Mouse (Mus musculus) E14TG2a.4 (cell line): ENCODE data around the gene Ube2g1.
"Not testable (repeated sequence)": the region's sequence is repeated elsewhere in the genome, so short reads cannot be mapped to it uniquely, and the experiment has no call there.

Experiments used
- H3K27me3 ChIP-seq: 2 replicates; pipeline ENCODE4 v1.6.1; 2014; ENCODE audit warnings: low read length, control low read depth; ENCODE audit not compliant: insufficient read depth
- H3K36me3 ChIP-seq: 2 replicates; pipeline ENCODE4 v1.6.1; 2014; ENCODE audit warnings: low read length, control low read depth; ENCODE audit not compliant: insufficient read depth
- H3K4me1 ChIP-seq: replicated peaks from 2 replicates; pipeline ENCODE4 v1.6.1; 2014; ENCODE audit warnings: low read depth, low read length, control low read depth
- H3K4me3 ChIP-seq: replicated peaks from 2 replicates; pipeline ENCODE4 v1.5.1; 2014; ENCODE audit warnings: mild to moderate bottlenecking, low read length
- H3K9me3 ChIP-seq: 2 replicates; pipeline ENCODE4 v1.6.1; 2014; ENCODE audit warnings: low read length, control low read depth
- CTCF ChIP-seq: conservative IDR thresholded peaks from 2 replicates; pipeline ENCODE4 v1.5.1; 2014; ENCODE audit warnings: low read length
- NANOG ChIP-seq: IDR thresholded peaks from 2 replicates; pipeline ENCODE4 v1.6.1; 2014; ENCODE audit warnings: borderline replicate concordance, low read length, mixed read lengths
- POU5F1 ChIP-seq: IDR thresholded peaks from 2 replicates; pipeline ENCODE4 v1.6.1; 2014; ENCODE audit warnings: low read length, borderline replicate concordance

The Ube2g1 gene

DNA sequence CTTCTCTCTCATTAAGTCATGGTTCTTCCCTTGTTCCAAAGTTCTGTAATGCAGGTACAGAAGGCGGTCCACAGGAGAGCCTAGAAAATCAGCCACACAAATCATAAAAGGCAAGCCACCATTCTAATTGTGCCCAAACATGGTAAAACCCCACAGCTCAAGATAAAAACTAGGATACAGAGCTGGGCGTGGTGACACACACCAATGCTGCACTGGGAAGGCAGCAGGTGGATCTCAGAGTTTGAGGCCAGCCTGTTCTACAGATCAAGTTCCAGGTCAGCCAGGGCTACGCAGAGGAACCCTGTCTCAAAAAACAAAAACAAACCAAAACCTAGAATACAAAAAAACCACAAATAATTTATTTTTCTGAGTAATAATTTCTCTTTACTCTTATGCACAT, 20.5 kb upstream of the Ube2g1 start:
- Histone ChIP-seq H3K27me3 (no peaks in the 10 kb centered on the region), H3K9me3 (no peaks in the 10 kb centered on the region), H3K4me1 (peaks cover 42% of the 10 kb centered on the region), H3K36me3 (no peaks in the 10 kb centered on the region), H3K4me3 (peak overlapping the region; percentile 63)
- TF ChIP-seq CTCF (no peak), POU5F1 (no peak), NANOG (no peak)

DNA sequence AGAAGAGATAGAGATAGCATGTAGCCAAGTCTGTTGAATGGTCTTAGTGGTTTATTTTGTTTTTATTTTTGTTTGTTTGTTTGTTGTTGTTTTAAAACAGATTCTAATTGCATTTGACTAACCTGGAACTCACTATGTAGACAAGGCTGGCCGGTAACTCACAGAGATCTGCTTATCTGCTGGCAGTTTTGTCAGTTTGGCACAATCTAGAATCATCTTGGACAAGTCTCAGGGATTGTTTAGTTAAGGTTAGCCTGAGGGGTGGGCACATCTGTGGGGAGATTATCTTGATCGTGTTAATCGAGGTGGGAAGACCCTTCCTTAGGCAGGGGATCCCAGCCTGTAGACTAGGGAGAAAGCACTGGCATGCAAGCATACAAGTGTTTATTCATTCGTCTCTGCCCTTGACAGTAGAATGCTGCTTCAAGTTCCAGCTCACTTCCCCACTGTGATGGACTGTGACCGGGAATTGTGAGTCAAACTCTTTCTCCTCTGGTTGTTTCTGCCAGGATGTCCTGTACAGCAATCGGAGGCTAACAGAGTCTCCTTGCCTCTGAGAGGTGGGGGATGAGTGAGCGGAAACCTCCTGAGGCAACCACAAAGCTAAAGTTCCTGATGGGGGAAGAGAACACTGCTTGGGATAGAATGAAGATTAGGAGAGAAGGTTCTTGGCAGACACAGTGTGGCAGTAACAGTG, 19.4 kb upstream of the Ube2g1 start:
- no peak for TF ChIP-seq CTCF
- TF ChIP-seq NANOG, result no peak
- TF ChIP-seq POU5F1, result no peak
- no peaks in the 10 kb centered on the region for H3K9me3 ChIP-seq

DNA sequence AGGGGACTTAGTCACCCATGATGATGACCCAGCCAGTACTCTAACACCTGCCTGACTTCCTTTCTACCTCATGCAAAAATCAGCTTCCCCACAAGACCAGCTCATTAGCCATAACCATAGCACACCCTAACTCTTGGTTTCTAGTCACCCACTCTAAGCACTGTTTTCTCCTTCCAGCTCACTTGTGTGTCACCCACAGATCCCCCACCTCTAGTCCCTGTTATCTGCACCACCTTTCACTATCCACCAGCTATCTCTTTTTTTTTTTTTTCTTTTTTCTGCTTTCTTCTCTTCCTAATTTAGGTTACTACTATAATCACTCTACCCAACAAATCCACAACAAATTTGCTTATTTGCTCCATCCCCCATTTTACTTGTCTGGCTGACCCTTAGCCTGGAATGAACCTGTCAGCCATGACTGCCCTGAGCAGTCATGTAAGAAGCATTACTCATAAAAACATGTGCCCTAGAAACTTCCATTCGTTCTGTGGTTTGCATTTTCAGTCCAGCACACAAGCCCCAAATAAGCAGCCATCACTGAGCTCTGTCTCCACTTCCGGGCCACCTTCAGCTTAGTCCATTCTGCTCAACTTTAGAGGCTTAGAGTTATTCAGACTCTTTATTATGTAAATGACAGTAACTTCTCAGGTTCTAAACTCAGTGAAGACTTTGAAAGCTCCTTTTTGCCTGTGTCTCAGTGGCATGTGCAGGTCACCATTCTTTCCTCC, 11.9 kb upstream of the Ube2g1 start:
- TF ChIP-seq NANOG (no peak), POU5F1 (no peak), CTCF (no peak)
- Histone ChIP-seq H3K36me3 (no peaks in the 10 kb centered on the region), H3K27me3 (no peaks in the 10 kb centered on the region), H3K9me3 (no peaks in the 10 kb centered on the region), H3K4me1 (peaks cover 33% of the 10 kb centered on the region), H3K4me3 (no peak overlapping the region)

More for the DNA sequence above, 19.4 kb upstream of the Ube2g1 start:
- Histone ChIP-seq H3K36me3 (no peaks in the 10 kb centered on the region), H3K27me3 (no peaks in the 10 kb centered on the region), H3K4me3 (no peak overlapping the region), H3K4me1 (peaks cover 32% of the 10 kb centered on the region)

DNA sequence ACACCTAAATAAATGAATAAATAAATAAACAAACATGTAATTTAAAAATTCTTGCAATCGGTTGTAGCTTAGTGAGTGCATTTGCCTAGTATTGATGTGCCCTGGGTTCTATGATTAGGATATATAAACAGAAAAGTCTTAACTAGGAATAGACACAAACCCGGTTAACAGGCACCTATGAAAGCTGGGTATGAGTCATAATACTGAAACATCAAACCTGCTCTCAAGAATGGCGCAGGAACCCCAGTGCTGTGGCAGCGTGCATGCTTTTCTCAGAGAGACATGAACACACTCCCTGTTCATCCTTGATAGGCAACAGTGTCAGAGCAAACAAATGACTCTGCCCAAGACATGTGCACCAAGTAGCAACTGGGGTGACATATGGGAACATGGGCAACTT, 9.3 kb upstream of the Ube2g1 start:
- no peaks in the 10 kb centered on the region for H3K36me3 ChIP-seq
- no peaks in the 10 kb centered on the region for H3K27me3 ChIP-seq
- TF ChIP-seq NANOG, result no peak
- TF ChIP-seq CTCF, result no peak
- TF ChIP-seq POU5F1, result no peak
- H3K9me3 ChIP-seq, result no peaks in the 10 kb centered on the region
- no peak overlapping the region for H3K4me3 ChIP-seq
- peaks cover 33% of the 10 kb centered on the region for H3K4me1 ChIP-seq

DNA sequence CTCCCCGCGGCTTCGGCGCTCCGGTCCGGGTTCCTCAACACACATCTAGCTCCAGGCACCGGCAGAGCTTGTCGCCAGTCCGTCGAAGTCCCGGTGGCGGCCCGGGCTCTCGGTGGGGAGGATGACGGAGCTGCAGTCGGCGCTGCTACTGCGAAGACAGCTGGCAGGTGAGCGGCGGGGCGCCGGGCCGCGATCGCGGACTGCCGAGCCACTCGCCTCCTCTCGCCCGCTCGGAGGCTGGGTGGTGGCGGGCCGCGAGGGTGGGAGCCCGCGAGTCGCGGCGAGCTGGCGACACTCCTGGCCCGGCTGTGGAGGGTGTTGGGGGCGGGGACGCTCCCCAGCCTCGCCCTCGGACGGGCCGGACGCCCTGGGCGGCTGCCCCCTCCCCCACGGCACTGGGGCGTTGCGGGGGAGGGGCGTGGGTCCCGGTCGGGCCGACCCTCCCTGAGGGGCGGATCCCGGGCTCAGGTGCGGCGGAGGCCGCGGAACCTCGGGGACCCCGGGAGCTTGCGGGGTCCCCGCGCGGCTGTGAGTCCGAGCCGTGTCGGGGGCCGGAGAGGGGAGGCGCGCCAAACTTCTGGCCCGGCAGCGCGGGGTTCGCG, 487 bp downstream of the Ube2g1 start:
- H3K27me3 ChIP-seq, result no peaks in the 10 kb centered on the region
- H3K4me3 ChIP-seq, result peak overlapping the region; percentile 99
- no peak for TF ChIP-seq NANOG
- no peak for TF ChIP-seq CTCF
- no peak for TF ChIP-seq POU5F1

DNA sequence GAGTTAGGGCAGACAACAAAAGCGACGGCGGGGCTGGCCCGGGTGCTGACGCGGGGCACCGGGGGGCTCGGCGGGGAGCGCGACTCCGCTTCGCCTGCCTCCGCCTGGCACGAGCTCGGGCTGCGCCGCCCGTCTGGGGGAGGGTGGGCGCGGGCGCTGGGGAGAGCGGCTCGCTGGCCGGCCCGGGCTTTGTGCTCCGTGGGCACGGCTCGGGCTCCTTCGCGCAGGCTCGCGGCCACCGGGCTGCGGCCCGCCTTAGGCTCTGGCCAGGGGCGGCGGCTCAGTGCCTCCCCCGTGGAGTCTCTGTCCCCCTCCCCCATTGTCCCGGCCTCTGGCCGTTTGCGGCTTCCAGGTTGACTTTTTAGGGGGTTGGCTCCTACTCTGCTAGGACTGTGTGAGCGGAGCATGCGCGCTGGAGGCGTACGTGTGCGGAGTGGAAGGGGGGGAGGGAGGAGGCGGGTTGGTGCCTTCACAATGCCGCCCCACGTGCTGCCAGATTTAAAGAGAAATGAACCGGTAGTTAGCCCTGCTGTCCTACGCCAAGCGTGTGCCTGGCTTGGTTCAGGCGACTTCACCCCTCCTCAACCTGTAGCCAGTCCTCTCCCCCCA, 1.1 kb downstream of the Ube2g1 start:
- Histone ChIP-seq H3K9me3 (no peaks in the 10 kb centered on the region), H3K27me3 (no peaks in the 10 kb centered on the region), H3K4me3 (peak overlapping the region; percentile 99), H3K4me1 (peaks cover 46% of the 10 kb centered on the region), H3K36me3 (no peaks in the 10 kb centered on the region)
- TF ChIP-seq POU5F1 (no peak), CTCF (no peak), NANOG (no peak)

More for the DNA sequence above, 487 bp downstream of the Ube2g1 start:
- H3K36me3 ChIP-seq, result no peaks in the 10 kb centered on the region
- no peaks in the 10 kb centered on the region for H3K9me3 ChIP-seq
- peaks cover 40% of the 10 kb centered on the region for H3K4me1 ChIP-seq

DNA sequence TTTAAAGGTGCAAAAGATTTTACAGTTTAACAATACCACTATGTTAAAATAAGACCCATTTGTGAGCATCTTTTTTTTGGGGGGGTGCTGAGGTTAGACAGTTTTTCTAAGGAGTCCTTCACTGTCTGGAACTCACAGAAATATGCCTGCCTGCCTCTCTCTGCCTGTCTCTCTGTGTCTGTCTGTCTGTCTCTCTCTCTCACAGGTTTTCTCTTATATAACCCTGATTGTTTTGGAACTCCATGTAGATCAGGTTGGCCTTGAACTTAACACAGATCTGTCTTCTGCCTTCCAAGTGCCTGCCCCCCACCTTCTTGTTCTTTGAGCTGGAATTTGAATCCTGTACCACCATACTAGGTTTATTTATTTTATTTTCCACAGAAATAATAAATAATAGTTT, 2.2 kb downstream of the Ube2g1 start:
- Histone ChIP-seq H3K36me3 (no peaks in the 10 kb centered on the region), H3K27me3 (no peaks in the 10 kb centered on the region), H3K9me3 (no peaks in the 10 kb centered on the region), H3K4me3 (peak overlapping the region; percentile 99), H3K4me1 (peaks cover 54% of the 10 kb centered on the region)
- TF ChIP-seq NANOG (no peak), CTCF (no peak), POU5F1 (no peak)

GRCm38 (mm10) chr11:72614336-72614735, 7.3 kb downstream of the Ube2g1 start:
- peaks cover 84% of the 10 kb centered on the region for H3K4me1 ChIP-seq
- not testable (repeated sequence) for H3K9me3 ChIP-seq, H3K4me3 ChIP-seq, H3K27me3 ChIP-seq
- peaks cover 15% of the 10 kb centered on the region for H3K36me3 ChIP-seq
